Mouse (Mus musculus) lung, postnatal 0 days (tissue): ENCODE results near the gene Ltbr.

Source experiments
- CTCF ChIP-seq: IDR thresholded peaks from 2 replicates; pipeline ENCODE4 v1.5.1; 2016; ENCODE audit warnings: antibody characterized with exemption, mild to moderate bottlenecking
- EP300 ChIP-seq: IDR thresholded peaks from 2 replicates; pipeline ENCODE4 v1.6.1; 2016; ENCODE audit warnings: antibody characterized with exemption, mild to moderate bottlenecking, control low read depth

GRCm38 (mm10) chr6:125266091-125266490 is 47.6 kb downstream of the Ltbr start:
- TF ChIP-seq CTCF (no peak), EP300 (no peak)
